Mouse (Mus musculus): Measurements from ENCODE around the gene Olfr270.

Olfr270 gene

DNA sequence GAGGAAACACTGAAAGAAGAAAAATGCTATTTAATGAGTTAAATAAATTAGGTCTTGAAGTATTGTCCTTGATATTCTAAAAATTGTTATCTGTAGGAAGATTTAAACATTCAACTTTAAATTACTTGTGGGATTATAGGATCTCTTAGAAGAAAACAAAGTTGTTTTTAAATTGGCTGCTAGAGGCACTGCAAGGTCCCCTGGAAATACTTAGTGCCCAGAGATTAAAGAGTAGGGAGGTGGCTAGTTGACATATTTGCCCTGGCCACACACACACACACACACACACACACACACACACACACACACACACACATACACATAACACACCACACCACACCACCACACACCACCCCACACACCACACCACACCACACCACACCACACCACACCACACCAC, at the start of gene Olfr270:
Gene Olfr270, plus strand, starts transcription at position 301 of the 400 bp plus-strand sequence.
- DNase-seq (ENCODE audit: low spot score in 2 of 2) = no peak

DNA sequence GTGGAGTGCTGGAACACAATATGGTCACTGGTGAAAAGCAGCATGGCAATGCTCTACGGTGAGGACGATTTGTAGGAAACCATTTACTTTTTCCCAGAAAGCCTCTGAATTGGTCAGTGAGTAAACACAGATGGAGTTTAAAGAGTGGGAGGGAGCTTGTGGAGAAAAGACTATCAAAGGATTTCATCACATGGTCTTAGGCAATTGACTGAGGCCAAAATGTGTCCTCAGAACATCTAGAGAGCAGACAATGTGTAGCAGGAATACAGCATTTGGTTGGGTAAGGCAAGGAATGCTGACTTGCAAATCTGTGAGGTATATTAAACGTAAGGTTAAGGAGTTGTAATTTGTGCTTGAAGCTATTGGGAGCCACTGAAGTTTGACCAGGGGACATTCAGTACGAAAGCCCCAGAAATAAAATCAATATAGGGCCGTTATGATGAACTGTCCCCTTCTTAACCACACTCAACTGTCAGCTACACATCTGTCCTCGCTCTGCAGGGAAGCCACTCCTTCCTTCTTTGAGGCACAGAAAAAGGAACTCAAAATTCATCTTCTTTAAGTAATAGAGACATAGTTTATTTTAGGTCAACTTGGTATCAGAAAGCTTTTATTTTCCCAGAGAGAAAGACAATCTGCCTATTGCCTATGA, 47.6 kb upstream of the Olfr270 start:
- DNase-seq (ENCODE audit: low spot score in 2 of 2) = no peak

DNA sequence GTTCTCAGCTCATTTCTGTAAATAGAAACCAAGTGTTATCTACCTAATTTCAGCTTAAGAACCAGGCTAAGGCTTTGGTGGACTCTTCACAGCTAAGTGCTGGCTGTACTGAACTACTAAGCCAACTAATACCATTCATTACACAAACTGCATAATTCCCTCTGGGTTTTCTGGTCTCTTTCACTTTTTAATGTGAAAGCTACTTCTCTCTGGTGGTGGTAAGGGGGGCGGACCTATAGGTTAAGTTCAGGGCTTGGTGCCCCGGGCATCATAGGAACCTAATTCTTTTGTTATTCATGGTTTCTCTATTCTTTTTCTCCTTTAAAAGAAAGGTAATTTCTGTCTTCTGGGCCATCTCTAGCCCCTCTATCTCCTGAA, 47.0 kb upstream of the Olfr270 start:
- DNase-seq (ENCODE audit: low spot score in 2 of 2) = no peak

DNA sequence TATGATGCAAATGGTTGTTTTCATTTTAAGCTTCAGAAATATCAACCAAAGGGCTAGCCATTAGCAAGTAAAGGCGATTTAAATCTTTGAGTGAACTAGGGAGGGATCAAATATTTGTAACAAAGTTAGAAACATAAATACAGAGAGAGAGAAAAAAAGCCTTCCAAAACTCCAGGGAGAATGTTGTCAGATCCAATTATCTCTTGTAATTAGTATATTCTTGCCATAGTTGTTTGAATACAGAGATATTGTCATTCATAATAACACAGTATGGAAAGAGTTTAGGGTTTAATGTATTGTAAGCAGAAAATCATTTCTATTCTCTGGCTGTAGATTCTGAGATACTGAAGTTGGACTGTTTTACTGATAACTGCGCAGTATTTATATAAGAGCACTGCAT, 45.3 kb upstream of the Olfr270 start, which contains the start of gene Olfr272:
Gene Olfr272, minus strand, starts transcription at position 101 of the 400 bp plus-strand sequence.
- no peak for DNase-seq (ENCODE audit: low spot score in 2 of 2)

DNA sequence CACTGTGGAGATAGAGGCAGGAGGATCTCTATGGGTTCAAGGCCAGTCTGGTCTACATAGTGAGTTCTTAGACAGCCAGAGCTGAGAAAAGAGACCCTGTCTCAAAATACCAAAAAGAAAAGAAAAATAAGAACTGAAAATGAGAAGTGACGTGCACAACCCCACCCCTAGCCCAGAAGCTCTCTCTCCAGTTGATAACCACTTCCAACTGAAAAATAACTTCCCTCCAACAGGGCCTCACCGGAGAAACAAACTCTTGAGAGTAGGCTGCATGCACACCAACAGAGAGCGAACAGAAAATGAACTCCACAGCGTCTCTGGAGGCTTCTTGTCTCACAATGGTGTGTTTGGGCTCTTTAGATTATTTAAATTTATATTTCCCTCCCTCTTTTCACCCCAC, 33.9 kb upstream of the Olfr270 start:
- no peak for DNase-seq (ENCODE audit: low spot score in 2 of 2)

DNA sequence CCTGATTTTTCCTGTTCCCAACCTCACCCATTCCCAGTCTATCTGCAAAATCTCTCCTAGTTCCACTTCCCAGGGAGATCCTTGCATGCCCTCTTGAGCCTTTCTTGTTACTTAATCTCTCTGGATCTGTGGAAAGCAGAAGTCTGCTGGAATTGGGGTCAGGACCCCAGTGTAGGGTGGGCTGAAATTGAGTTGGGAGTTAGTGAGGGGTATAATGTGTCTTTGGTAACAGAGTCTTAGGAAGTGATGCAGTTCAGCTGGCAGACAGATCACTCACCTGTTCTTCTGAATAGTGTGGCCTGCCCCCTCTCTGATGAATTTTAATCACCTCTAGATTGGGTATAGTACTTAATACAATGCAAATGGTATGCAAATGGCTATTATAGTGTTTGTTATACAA, 17.7 kb upstream of the Olfr270 start:
- no peak for DNase-seq (ENCODE audit: low spot score in 2 of 2)

DNA sequence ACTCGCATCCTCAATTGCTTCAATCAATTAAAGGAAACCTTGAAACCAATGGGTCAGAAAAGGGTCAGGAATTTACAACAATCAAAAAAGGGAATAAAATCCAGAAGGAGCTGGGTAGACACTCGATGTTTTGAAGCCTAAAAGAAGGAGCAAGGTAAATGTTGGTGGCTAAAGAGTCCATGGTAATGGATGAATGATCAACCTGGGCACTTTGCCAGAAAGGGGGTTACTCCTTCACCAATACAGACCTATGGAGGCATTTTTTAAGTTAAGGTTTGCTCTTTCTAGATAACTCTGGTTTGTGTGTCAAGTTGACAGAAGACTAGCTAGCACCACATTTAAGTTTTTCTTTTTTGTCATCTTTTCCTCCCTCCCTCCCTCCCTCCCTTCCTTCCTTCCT, 15.3 kb upstream of the Olfr270 start:
- no peak for DNase-seq (ENCODE audit: low spot score in 2 of 2)

DNA sequence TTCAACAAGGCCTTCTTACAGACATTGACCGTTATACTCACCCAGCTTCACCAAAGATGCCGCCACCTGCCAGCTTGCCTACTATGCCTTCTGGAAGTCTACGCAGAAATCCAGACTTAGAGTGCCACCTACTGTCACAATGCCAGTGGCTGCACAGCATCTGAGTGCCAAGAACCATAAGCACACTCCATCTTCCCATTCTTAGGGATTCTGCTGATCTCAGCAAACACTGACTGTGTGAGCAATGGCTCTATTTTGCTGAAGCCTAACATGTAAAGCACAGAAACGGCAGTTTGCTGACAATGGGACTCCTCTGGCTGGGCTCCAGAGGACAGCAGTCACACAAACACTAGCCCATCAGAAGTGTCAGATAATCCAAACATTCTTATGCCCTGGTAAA, 5.7 kb upstream of the Olfr270 start:
- peak; percentile 16 to 33 for DNase-seq (ENCODE audit: low spot score in 2 of 2)

DNA sequence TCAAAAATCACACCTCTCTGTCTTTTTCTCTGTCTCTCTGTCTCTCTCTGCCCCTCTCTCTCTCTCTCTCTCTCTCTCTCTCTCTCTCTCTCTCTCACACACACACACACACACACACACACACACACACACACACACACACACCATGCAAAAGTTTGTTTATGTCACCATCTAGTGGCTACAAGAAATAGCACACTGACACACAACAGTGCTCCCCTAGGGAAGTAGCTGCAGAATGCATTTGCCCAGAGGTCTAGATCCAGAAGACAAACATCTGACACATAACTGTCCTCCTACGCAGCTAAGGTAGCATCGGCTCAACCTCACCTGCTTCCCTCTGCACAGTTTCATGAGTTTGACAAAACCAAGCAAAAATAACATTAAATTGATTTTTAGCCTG, 20.9 kb downstream of the Olfr270 start:
- no peak for DNase-seq (ENCODE audit: low spot score in 2 of 2)

DNA sequence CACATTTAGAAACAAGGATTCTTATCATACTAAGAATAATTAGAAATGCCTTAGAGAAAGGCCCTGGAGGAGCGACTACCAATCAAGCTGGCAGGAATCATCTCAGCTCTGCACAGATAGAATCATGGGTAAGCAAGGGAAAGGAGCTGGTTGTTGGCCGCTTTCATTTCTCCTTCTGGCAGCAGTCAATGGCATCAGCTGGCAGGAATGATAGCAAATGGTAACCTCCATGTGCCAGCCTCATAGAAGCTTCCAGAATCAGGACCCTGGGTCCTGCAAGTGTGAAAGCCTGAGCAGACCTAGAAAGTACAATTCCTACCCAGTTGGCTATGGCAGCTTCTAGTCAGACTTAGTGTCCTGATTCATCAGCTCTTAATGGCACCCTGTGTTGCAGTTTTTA, 21.9 kb downstream of the Olfr270 start:
- DNase-seq (ENCODE audit: low spot score in 2 of 2) = no peak

DNA sequence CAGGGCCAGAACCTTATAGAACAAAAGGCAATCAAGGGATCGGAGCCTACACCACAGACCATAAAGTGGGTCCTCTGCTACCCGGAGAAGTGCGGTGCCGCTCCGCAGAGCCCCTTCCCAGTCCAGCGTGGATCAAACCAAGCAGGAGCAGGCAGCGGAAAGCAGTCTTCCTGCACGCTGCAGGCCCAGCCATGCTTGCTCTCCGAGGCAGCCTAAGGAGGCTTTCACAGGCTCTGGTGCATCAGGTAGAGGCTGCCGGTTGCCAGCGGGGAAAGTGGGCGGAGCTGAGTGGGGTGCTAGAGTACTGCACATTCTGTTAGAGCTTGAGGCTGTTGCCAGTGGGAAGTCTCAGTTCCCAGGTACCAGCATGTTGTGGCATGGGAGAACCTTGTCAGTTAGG, 24.9 kb downstream of the Olfr270 start, which contains the start of gene Nipsnap3a:
Gene Nipsnap3a, plus strand, starts transcription at position 25 of the 400 bp plus-strand sequence.
- DNase-seq (ENCODE audit: low spot score in 2 of 2) = no peak

DNA sequence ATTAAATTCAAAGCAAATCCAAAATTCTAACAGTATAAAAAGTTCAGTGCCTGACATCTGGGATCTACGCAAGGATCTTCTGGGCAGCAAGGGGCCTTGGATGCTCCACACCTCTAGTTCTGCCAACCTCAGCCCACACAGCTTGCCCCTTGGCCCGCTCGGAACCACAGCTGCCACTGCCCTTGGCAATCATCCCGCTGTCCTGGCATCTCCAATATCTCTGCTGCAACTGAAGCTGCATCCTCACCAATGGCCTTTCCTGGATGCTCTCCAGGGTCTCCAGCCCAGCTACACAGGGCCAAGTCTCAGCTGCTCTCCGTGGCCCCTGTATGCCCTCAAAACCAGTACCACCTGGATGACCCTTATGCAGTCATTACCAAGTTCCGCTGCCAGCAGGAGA, 35.1 kb downstream of the Olfr270 start:
- no peak for DNase-seq (ENCODE audit: low spot score in 2 of 2)

DNA sequence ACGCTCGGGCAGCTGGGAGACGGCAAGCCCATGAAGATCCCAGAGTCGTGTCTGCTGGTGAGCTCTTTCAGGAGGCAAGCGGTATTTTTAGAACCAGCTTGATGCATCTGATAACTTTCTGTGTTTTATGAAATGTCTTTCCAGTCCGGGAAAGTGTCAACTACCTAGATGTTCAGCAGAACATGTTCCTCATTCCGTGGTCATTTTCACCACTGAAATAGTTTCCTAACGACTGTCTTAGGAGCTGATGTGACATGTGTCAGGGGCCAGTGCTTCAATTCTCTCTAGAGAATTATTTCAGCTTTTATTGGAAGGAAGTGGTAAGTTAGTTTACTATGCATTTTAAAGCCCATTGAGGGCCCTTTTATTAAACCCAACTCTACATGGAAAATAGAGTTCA, 35.8 kb downstream of the Olfr270 start:
- DNase-seq (ENCODE audit: low spot score in 2 of 2) = no peak

DNA sequence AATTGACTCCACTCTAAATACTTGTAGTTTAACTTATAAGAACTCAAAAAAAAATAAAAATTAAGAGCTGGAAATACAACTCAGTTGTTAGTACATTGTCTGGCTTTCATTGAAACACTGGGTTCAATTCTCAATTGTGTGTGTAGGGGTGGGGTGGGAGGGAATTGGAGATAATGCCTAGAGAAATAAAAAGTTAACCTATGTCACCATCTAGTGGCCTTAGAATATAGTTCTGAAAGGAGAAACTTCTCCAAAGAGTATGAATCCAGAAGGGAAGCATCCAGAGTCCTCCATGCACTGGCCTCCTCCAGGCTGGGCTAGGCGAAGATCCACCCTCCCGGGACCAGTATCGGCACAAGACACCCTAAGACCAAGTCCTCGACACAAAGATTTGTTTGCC, 44.8 kb downstream of the Olfr270 start:
- DNase-seq (ENCODE audit: low spot score in 2 of 2) = no peak

DNA sequence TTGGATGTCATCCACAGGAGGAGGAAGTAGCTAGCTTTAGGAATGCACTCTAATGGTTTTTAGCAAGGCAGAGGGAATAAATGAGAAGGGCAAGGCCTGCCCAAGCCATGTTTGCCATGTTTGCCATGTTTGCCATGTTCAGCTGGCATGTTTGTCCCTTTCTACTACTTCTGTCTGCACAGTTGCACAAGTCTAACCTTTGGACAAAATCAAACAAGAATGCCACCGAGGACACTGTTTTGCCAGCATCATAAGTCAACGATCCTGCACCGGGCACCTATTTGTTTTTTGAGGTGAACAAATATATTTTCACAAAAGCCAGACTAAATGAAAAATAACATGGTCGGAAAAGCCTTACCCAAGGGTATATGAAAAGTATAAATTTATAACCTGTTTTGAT, 45.5 kb downstream of the Olfr270 start:
- DNase-seq (ENCODE audit: low spot score in 2 of 2) = no peak

DNA sequence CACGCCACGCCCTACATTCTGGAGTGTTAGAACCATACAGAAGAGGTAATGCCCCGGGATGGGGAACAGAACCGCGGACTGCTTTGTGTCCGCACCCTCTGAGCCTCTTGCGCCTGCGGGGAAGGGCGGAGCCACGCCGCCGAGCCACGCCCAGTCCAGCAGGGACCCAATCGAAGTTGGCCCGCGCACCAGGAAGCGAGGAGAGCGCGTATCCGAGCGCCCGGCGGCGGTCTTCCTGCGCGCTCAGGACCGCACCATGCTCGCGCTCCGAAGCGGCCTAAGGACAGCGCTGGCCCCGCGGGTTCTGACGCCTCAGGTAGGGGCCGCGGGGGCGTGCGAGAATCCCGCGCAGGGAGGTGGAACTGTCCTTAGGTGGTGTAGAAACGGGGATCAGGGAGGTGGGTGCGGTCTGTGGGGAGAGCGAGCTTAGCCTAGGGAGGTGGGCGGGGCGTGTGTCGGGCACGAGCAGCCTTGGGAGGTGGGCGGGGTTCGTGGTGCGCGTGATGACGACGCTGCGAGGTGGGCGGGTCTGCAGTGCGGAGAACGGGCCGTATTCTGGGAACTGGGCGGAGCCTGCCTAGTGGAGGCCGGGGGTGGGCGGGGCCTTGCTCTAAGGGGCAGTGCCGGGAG, 47.5 kb downstream of the Olfr270 start, which contains the start of gene Nipsnap3b:
Gene Nipsnap3b, plus strand, starts transcription at position 149 of the 630 bp plus-strand sequence.
- peak; percentile 87 for DNase-seq (ENCODE audit: low spot score in 2 of 2)

DNA sequence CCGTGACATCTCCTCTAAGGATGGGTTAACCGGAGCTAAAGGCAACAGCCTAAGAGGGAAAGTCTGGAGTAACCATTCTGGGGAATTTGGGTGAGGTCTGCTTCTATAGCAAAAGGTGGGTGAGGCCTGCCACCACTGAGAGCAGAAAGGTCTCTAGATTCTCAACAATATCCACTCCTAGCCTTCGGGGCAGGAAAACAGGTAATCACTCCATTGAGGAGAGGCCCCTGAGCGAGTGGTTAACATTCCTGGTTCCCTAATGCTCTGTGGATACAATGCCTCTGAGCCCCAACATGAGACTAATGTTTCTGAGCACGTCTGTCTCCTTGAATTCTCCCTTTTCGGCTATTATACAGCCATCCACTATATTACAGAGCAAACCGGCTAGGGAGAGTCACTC, 50.1 kb downstream of the Olfr270 start:
- no peak for DNase-seq (ENCODE audit: low spot score in 2 of 2)

DNA sequence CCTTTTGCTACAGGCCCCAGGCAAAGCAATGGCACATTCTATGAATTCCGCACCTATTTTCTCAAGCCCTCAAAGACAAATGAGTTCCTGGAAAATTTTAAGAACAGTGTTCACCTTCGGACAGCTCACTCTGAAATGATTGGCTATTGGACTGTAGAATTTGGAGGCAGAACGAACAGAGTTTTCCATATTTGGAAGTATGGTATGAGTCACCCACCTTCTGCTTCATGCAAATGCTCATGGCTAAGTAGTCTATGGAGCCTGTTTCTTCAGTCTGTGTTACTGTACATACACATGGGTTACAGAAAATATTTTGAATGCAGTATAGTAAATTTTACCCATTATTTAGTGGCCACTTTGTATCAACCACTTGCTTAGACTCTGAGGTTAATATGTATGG, 50.7 kb downstream of the Olfr270 start:
- no peak for DNase-seq (ENCODE audit: low spot score in 2 of 2)

DNA sequence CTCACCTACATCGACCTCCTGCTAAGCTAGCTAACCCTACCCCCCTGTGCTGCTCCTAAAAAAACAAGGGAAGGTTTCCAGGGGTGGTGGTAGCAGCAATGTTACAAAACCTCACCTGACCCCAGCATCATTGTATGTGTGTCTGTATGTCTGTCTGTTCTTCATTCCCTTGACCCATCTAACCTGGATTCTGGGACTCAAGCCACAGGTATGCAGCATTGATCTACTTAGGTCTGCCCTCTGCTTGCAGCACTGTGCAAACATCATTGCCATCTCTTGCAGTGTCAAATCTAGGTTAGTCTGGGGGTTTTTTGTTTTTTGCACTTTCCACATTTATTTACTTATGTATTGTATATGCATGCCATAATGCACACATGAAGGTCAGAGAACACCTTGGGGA, 54.0 kb downstream of the Olfr270 start:
- no peak for DNase-seq (ENCODE audit: low spot score in 2 of 2)

Data from frontal cortex, postnatal 25 days (tissue).